Mouse (Mus musculus): ENCODE data around the gene Rsph6a. TPM values are rescaled to one million over a fixed set of nuclear protein-coding genes. Genes with fewer than 3 reads are reported as not detected.

The Rsph6a gene
- polyA plus RNA-seq, 1 experiment: 0.04 TPM

DNA sequence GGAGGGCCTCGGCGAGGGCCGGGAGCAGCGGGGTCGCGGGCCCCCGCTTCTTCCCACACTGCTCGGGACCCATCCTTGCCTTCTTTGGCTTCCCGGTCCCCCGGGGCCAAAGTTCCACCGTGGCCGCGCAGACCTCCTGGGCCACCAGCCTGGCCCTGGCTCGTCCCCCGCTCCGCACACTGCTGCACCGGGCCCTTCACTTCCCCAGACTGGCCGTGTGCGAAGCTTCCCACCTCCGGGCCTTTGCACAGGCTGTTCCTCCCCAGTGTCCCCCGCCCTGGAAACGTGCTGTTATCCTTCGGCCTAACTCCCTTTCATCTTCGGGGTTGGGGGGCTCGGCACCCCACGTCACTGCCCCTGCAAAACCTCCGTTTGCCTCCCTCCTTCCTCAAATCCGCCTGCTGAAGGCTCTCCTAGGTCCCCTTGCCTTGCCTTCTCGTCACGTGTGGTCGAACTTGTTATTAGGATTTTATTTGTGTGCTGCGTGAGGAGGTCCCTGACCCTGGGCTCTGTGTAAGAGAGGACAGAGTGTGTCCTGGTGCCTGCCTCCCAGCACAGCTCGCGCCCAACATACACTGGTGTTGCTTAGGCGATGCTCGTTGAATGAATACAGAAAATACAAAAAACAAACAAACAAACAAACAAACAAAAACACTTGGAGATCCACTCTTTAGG lies 29.8 kb upstream of the Rsph6a start:
- no peak for TF ChIP-seq GATA1 (IDR thresholded peaks at IDR 0.05; ENCODE audit: low read length)

DNA sequence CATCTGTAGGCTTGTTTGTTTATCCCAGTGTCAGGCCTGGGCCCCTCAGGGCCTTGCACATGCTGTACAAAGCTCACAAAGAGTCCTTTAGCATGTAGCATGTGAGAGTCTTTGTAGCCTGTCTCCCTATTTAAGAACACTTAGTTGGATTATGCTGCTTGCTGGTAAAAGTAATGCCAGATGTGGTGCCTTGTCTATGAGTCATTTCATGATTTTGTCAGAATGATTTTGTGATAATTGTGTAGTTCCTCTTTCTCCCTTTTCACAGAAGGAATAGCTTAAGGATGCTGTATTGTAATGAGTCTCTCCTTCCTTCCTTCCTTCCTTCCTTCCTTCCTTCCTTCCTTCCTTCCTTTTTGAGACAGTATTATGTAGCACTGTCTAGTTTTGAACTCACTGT lies 26.4 kb upstream of the Rsph6a start:
- no peak for TF ChIP-seq GATA1 (IDR thresholded peaks at IDR 0.05; ENCODE audit: low read length)

DNA sequence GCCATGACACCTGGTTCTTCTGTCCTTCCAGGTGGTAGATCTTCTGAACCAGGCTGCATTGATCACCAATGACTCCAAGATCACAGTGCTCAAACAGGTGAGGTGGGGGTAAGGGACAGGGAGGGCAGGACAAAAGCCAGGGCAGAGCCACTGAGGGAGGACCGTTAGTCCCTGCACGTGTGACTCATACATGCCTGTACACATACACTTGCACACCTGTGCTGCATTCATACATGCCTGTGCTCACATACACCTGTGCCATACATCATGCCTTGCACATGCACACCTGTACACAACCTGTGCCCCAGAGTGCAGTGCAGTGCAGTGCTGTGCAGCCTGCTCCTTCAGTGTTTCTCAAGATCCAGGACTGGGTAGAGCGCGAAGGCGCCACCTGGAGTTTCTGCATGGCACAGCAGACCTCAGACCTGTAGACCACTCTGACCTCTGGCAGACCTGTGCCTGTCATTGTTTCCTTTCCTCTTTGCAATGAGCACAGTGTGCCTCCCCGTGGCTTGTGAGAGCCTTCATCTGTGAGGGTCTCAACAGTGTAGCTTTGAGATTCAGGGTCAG lies 25.3 kb upstream of the Rsph6a start:
- TF ChIP-seq GATA1 (IDR thresholded peaks at IDR 0.05; ENCODE audit: low read length): no peak

DNA sequence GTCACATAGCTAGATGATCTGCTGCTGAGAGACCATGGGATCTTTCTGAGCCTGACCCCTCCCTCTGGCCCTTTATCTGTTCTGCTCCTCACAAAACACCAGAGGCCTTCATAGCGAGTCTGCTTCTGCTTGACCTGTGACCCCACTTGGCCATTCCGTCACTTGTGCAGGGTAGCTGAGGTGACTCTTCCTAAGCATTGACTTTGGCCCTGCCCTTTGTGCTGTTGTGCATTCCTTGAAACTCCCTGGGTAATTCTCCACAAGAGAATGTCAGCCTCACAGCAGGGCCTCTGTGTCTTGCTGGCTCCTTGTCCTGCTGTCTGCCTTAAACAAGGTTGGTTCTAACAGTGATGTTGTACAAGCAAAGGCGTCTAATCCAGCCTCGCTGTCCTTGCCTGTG lies 22.8 kb upstream of the Rsph6a start:
- no peak for TF ChIP-seq GATA1 (IDR thresholded peaks at IDR 0.05; ENCODE audit: low read length)

DNA sequence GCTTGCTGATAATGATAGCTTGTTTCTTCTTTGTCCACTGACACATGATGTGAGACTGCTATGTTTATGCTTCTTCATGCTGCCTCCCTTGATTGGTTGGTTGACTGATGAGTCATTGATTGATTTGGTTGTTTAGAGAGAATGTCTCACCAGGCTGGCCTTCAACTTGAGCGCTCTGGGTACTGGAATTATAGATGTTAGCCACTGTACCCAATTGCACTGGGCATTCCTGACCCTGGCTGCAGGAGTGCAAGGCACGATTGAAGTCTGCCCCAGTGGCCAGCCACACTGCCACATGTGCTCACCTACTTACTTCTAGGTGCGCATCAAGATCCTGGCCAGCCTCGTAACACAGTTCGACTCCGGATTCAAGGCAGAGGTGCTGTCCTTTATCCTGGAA lies 9.9 kb upstream of the Rsph6a start:
- TF ChIP-seq GATA1 (IDR thresholded peaks at IDR 0.05; ENCODE audit: low read length): no peak

DNA sequence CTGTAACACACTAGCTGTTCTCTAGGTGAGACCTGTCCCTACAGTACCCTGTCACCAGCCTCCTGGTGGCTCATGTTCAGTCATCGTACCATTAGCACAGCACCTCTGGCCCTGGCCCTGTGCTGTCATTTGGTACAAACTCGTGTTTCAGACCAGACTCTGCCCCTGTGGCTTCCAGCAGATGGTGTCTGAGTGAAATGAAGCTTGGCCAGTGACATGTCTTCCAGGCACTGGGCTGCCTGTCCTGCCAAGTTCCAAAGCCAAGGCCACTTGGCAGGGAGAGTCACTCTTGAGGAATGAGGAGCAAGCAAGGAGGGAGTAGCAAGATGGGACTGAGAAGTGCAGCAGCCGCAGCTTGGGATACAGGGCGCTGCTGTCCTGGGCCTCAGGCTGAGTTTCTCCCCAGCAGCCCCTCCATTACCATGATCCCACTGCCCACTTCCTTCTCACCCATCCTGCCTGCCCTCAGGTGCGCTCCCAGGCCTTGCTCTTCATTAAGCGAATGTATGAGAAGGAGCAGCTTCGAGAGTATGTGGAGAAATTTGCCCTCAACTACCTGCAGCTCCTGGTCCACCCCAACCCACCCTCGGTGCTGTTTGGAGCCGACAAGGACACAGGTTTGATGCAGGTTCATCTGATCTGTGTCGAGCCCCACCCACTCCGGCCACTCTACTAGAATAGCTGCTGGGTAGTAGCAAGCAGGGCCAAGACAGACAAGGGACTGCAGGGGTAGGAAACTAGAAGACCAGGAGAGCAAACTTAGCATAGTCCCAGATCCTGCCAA lies 8.0 kb upstream of the Rsph6a start:
- TF ChIP-seq GATA1 (IDR thresholded peaks at IDR 0.05; ENCODE audit: low read length): no peak

DNA sequence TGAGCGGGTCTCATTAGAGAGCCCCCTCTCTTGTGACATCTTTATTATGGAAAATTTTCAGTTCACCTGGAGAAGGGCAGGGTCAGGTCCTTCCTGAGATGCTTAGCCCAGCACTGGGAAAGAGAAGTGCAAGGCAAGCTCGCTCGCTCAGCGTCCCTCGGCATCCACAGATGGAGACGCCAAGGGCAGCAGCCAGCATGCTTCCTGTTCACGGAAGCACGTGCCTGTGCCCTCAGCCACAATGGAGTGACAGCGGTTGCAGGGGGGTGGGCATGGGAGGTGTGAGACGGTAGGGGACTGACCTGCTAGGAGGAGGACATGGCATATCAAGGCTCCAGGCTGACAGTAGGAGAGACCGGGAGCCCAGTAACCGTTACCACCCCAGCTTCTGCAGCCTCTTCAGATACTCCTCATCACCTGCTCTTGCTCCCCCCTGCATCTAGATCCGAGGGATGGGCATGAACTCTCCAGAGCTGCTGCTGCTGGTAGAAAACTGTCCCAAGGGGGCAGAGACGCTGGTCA lies 6.4 kb upstream of the Rsph6a start:
- no peak for TF ChIP-seq GATA1 (IDR thresholded peaks at IDR 0.05; ENCODE audit: low read length)

DNA sequence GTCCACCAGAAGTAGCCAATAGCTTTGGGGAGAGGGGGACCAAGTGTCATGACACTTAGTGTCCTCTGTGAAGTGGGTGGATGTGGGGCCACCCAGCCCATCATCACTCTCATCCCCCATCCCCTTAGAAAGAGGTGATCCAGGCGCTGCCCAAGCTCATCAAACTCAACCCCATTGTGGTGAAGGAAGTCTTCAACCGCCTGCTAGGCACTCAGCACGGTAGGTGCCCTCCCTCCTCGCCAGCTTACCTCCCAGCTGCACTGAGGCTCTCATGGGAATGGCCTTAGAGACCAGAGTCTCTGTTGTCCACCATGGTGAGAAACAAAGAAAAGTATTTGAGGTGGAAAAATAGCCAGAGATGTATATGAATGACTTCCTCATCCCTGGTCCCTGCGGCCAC lies 5.2 kb upstream of the Rsph6a start:
- no peak for TF ChIP-seq GATA1 (IDR thresholded peaks at IDR 0.05; ENCODE audit: low read length)

DNA sequence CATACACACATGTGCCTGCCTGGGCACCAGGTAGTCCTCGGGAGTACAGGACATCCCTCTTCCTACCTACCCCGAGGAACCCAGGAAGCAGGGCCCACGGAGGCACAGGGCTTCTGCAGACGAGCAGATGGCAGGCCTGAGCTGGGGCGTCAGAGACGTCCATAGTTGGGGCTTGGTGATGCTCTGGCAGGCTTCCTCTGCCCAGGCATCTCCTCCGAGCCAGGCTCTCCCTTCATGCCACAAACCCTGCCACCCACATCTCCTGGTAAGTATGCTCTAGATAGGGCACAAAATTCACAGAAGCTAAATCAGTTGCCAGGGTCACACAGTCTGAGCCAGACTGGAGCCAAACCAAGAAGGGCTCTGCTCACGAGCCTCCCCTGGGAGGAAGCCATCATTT lies 4.3 kb upstream of the Rsph6a start:
- no peak for TF ChIP-seq GATA1 (IDR thresholded peaks at IDR 0.05; ENCODE audit: low read length)

DNA sequence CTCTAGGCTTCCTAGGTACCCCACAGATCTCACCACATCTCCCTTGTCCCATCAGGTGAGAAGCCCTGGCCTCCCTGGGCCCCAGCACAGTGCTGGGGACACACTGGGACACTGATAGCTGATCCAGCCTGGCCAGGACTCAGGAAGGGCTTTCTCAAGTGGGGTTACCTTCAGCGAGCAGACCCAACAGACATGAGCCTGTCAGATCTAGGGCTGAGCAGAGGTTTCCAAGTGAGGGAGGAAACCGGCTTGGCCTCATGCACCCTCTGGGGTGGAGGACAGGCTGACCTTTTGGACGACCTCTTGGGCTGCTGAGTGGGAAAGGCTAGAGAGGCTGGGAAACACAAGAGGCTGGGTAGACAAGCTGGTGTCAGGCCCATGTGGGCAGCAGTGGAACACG lies 3.3 kb upstream of the Rsph6a start:
- no peak for TF ChIP-seq GATA1 (IDR thresholded peaks at IDR 0.05; ENCODE audit: low read length)

DNA sequence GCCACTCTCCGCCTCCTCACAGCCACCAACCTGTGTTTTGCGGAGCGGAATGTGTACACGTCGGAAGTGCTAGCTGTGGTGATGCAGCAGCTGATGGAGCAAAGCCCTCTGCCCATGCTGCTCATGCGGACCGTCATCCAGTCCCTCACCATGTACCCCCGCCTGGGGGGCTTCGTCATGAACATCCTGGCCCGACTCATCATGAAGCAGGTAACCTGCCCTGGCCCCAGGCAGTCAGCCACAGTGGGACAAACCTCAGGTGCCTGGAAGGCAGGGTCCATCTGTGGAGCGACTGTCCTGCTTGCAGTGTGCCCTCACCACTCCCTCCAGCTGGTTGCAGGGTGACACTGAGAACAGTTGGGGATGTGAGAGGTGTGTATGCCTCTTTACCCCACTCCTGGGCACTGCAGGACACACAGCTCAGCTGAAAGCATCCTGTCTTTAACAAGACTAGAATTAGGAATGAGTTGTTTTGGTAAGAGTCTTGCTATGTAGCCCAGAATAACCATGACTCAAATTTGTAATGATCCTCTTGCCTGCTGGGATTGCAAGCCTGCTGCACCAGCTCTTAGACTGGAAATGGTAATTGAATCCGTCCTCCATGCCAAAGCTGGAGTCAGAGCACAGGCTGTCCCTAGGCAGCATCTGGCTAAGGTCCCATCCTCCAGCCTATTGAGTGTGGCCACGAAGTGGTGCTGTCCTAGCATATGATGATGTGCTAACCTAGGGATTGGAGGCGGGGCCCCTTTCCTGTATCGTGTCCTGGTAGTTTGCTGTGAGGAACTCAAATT lies 1.9 kb upstream of the Rsph6a start:
- TF ChIP-seq GATA1 (IDR thresholded peaks at IDR 0.05; ENCODE audit: low read length): no peak

DNA sequence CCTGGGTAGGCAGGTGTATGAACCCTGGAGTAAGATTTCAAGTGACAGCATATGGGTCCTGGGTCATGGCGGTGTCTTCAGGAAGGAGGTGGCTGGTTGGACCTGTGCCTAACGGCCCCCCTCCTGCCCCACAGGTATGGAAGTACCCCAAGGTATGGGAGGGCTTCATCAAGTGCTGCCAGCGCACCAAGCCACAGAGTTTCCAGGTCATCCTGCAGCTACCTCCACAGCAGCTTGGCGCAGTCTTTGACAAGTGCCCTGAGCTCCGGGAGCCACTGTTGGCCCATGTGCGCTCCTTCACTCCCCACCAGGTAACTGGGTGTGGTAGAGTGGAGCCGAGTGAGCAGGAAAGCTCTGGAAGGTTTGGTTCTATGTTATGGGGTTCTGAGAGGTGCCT lies 1.4 kb upstream of the Rsph6a start:
- TF ChIP-seq GATA1 (IDR thresholded peaks at IDR 0.05; ENCODE audit: low read length): no peak

DNA sequence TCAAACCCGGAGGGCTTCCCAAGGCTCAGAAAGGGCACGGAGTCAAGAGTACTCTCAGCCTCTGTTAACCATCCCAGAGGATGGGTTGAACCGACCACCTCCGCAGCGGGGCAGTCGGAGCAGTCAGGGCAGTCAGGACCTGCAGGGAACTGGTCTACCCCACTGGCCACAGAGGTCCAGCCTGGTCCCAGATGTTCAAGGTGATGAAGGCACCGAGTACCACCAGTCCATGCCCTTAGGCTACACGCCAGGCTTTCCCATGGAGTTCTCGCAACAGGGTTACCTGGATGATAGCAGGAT lies 237 bp downstream of the Rsph6a start:
- no peak for TF ChIP-seq GATA1 (IDR thresholded peaks at IDR 0.05; ENCODE audit: low read length)

DNA sequence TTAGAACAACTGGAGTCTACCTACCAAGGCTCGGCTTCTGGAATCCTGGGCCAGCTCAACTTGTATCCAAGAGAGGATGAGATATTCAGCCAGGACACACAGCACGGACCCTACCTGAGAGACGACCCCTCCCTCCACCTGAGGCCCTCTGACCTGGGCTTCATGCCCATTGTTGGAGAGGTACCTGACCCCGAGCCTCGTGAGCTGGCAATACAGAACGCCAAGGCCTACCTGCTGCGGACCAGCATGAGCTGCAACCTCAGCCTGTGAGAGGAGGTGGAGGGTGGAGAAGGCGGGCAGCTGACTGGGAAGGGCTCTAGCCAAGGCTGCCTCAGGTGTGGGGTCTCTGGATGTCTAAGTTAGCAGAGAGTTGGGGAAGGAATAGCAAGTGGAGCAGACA lies 618 bp downstream of the Rsph6a start:
- no peak for TF ChIP-seq GATA1 (IDR thresholded peaks at IDR 0.05; ENCODE audit: low read length)

DNA sequence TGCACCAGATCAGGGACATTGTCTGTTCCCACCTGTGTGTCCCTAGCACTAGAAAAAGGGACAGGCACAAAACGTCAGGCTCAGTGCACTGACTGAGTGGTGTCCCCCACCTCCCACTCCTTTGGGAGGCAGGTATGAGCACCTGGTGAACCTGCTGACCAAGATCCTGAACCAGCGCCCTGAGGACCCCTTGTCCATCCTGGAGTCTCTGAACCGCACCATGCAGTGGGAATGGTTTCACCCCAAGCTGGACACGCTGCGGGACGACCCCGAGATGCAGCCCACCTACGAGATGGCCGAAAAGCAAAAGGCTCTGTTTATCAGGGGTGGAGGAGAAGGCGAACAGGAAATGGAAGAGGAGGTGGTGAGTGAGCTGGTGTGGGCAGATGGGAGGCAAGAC lies 2.9 kb downstream of the Rsph6a start:
- TF ChIP-seq GATA1 (IDR thresholded peaks at IDR 0.05; ENCODE audit: low read length): no peak

DNA sequence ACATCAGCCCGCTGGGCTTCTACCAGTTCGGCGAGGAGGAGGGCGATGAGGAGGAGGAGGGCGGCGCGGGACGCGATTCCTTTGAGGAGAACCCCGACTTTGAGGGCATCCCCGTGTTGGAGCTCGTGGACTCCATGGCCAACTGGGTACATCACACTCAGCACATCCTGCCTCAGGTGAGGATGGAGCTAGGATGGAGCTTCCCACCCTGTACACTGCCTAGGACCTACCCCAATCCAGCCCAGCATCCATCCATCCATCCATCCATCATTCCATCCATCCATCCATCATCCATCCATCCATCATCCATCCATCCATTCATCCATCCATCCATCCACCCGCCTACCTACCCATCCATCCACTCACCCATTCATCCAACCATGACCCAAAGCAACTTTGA lies 11.4 kb downstream of the Rsph6a start:
- TF ChIP-seq GATA1 (IDR thresholded peaks at IDR 0.05; ENCODE audit: low read length): no peak

All from G1E-ER4 (cell line).